In genomic region chr10:31352845-31353427, GRCm38 (mm10) we compare ENCODE assay signal across 17 mouse cellular contexts.
"Had no signal": no experiment of that assay in that cellular context is flagged by ENCODE, and none has a peak within 500 bp of the region (broad histone marks: within the 10 kb centered on the region; RNA-seq: fewer than 3 reads in every experiment).

No protein-coding gene starts in this region.

- ATAC-seq: liver, embryonic 12.5 days had no signal

- H3K36me3 ChIP-seq: limb, embryonic 15.5 days; liver, embryonic 12.5 days had no signal

- H3K9me3 ChIP-seq: limb, embryonic 15.5 days; liver, embryonic 12.5 days; megakaryocyte, embryonic 14.5 days had no signal

- DNase-seq: kidney, adult 11 months; kidney, adult 9 months; kidney, postnatal 36 days; layer of hippocampus, adult 9-11 months; layer of hippocampus, postnatal 36 days; lung, embryonic 14.5 days; lung, postnatal 10 days; retina, postnatal 1 day; right cerebral cortex, postnatal 4 days; spleen, adult 18-20 months; thymus, postnatal 36 days had no signal

- H3K4me3 ChIP-seq: limb, embryonic 15.5 days; liver, embryonic 12.5 days; megakaryocyte, embryonic 14.5 days; myocyte had no signal

- H3K27me3 ChIP-seq: limb, embryonic 15.5 days; liver, embryonic 12.5 days; megakaryocyte, embryonic 14.5 days had no signal

- H3K4me1 ChIP-seq: limb, embryonic 15.5 days; liver, embryonic 12.5 days; megakaryocyte, embryonic 14.5 days had no signal

- H3K27ac ChIP-seq: kidney, postnatal 0 days; limb, embryonic 15.5 days; liver, embryonic 12.5 days; macrophage had no signal

- H3K4me2 ChIP-seq: limb, embryonic 15.5 days; liver, embryonic 12.5 days; lung, embryonic 14.5 days had no signal

- H3K9ac ChIP-seq: limb, embryonic 15.5 days; liver, embryonic 12.5 days; lung, embryonic 14.5 days had no signal
